15 mouse cellular contexts compared by ENCODE assay signal in the genomic region with DNA sequence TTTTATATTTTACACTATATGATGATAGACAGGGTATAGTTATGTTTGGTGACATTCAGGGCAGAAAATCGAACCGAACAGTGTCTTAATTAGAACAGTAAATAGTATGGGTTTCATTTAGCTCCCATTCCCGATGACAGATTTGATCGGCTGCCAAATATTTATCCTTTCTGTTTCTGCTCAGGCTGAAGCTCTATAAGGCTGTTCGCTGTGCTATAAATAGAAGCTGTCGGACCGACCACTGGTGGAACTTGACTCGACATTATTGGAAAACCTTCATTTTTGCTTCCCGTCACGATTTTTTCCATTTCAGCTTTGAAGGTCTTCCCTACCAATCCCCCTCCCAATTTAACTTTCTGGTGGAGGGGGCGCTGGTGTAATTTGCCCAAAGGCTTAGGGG.
DNase-seq lines count a peak whose midpoint lies in the region; ATAC-seq and TF ChIP-seq lines count a peak whose summit lies in the region.
"Had no signal": no experiment of that assay in that cellular context is flagged by ENCODE, and none has a peak within 500 bp of the region (broad histone marks: within the 10 kb centered on the region; RNA-seq: fewer than 3 reads in every experiment).

No protein-coding gene starts in this region.

- H3K9ac ChIP-seq in heart, embryonic 11.5 days (ENCODE audit: low read depth, low read length), result no peak overlapping the region
- no peak overlapping the region for H3K9ac ChIP-seq in lung, embryonic 14.5 days
- no peak overlapping the region for H3K9ac ChIP-seq in embryonic facial prominence, embryonic 14.5 days (ENCODE audit: low read depth, low read length)
- no peak overlapping the region for H3K9ac ChIP-seq in limb, embryonic 14.5 days (ENCODE audit: low read depth, low read length, severe bottlenecking)
- H3K9ac ChIP-seq: forebrain, embryonic 12.5 days had no signal

- H3K27me3 ChIP-seq in heart, embryonic 11.5 days (ENCODE audit: control insufficient read depth, insufficient read depth, low read length), result no peaks in the 10 kb centered on the region
- no peaks in the 10 kb centered on the region for H3K27me3 ChIP-seq in lung, embryonic 14.5 days (ENCODE audit: insufficient read depth, low read length)
- no peaks in the 10 kb centered on the region; the same call in 1 of the 2 replicates for H3K27me3 ChIP-seq in embryonic facial prominence, embryonic 14.5 days (replicated peaks; ENCODE audit: control insufficient read depth, insufficient read depth, low read length)
- no peaks in the 10 kb centered on the region for H3K27me3 ChIP-seq in limb, embryonic 14.5 days (ENCODE audit: control insufficient read depth, insufficient read depth, low read length)
- H3K27me3 ChIP-seq: forebrain, embryonic 12.5 days had no signal

- peaks cover 16% of the 10 kb centered on the region for H3K4me1 ChIP-seq in heart, embryonic 11.5 days (ENCODE audit: control insufficient read depth, insufficient read depth, low read length)
- 0 out of 2 replicates have a peak, but pooled peaks cover 2% of the 10 kb centered on the region for H3K4me1 ChIP-seq in lung, embryonic 14.5 days (ENCODE audit: insufficient read depth)
- H3K4me1 ChIP-seq in embryonic facial prominence, embryonic 14.5 days (ENCODE audit: control insufficient read depth, insufficient read depth, low read length), result peaks cover 28% of the 10 kb centered on the region
- peaks cover 49% of the 10 kb centered on the region for H3K4me1 ChIP-seq in limb, embryonic 14.5 days (ENCODE audit: control insufficient read depth, insufficient read depth, low read length)
- H3K4me1 ChIP-seq: forebrain, embryonic 12.5 days had no signal

- H3K9me3 ChIP-seq in heart, embryonic 11.5 days (replicated peaks; ENCODE audit: control insufficient read depth, low read length), result no peaks in the 10 kb centered on the region
- H3K9me3 ChIP-seq in lung, embryonic 14.5 days (ENCODE audit: low read depth, low read length), result no peaks in the 10 kb centered on the region
- H3K9me3 ChIP-seq in embryonic facial prominence, embryonic 14.5 days (ENCODE audit: control insufficient read depth, low read length), result no peaks in the 10 kb centered on the region
- H3K9me3 ChIP-seq in limb, embryonic 14.5 days (ENCODE audit: control insufficient read depth, low read length), result no peaks in the 10 kb centered on the region
- H3K9me3 ChIP-seq: forebrain, embryonic 12.5 days had no signal

- WGBS in heart, embryonic 11.5 days (ENCODE audit: insufficient replicate concordance), result 37% methylated on average over 11 of the region's 11 CpGs
- 26% methylated on average over 11 of the region's 11 CpGs for WGBS in lung, embryonic 14.5 days
- 28% methylated on average over 11 of the region's 11 CpGs for WGBS in embryonic facial prominence, embryonic 14.5 days
- 22% methylated on average over 11 of the region's 11 CpGs for WGBS in limb, embryonic 14.5 days

- H3K4me3 ChIP-seq in heart, embryonic 11.5 days (ENCODE audit: low read depth, low read length), result no peak overlapping the region
- H3K4me3 ChIP-seq in lung, embryonic 14.5 days (ENCODE audit: low read depth, low read length), result no peak overlapping the region
- 0 out of 2 replicates have a peak overlapping the region, but pooled peaks have one; percentile 3 for H3K4me3 ChIP-seq in embryonic facial prominence, embryonic 14.5 days (ENCODE audit: low read depth, low read length)
- no peak overlapping the region for H3K4me3 ChIP-seq in limb, embryonic 14.5 days (replicated peaks; ENCODE audit: low read length)
- H3K4me3 ChIP-seq: forebrain, embryonic 12.5 days had no signal

- H3K27ac ChIP-seq in heart, embryonic 11.5 days (ENCODE audit: low read depth, low read length), result no peak overlapping the region
- no peak overlapping the region for H3K27ac ChIP-seq in lung, embryonic 14.5 days (ENCODE audit: low read depth)
- H3K27ac ChIP-seq in embryonic facial prominence, embryonic 14.5 days (replicated peaks; ENCODE audit: low read depth, low read length), result no peak overlapping the region
- H3K27ac ChIP-seq in limb, embryonic 14.5 days (replicated peaks; ENCODE audit: low read depth, low read length), result no peak overlapping the region
- H3K27ac ChIP-seq: forebrain, embryonic 12.5 days had no signal

- peak overlapping the region; percentile 38 for H3K4me2 ChIP-seq in heart, embryonic 11.5 days
- peak overlapping the region; percentile 52 for H3K4me2 ChIP-seq in lung, embryonic 14.5 days
- H3K4me2 ChIP-seq in embryonic facial prominence, embryonic 14.5 days (ENCODE audit: low read depth, low read length), result peak overlapping the region; percentile 42
- H3K4me2 ChIP-seq in limb, embryonic 14.5 days (replicated peaks; ENCODE audit: low read depth, low read length, severe bottlenecking), result peak overlapping the region; percentile 23
- H3K4me2 ChIP-seq: forebrain, embryonic 12.5 days had no signal

- no peak for DNase-seq in heart, adult 9 months (ENCODE audit: low spot score in 2 of 2)
- DNase-seq in lung, embryonic 14.5 days, result peak; percentile 80
- no peak for DNase-seq in lung, postnatal 36 days
- peak; percentile 90 for DNase-seq in embryonic facial prominence, embryonic 14.5 days (ENCODE audit: low spot score)
- DNase-seq in limb, embryonic 14.5 days (ENCODE audit: low spot score), result peak; percentile 87
- no peak for DNase-seq in right cerebral cortex, postnatal 10 days (ENCODE audit: low spot score in 2 of 2)
- no peak for DNase-seq in right cerebral cortex, postnatal 36 days (ENCODE audit: low spot score in 2 of 2)
- DNase-seq: adrenal gland, adult 2 months; cerebellum, postnatal 36 days; gastrocnemius, postnatal 14 days; kidney, adult 18-20 months; layer of hippocampus, adult 9-11 months; liver had no signal

- TF ChIP-seq POLR2A in limb, embryonic 14.5 days (IDR thresholded peaks at IDR 0.05; ENCODE audit: borderline replicate concordance, extremely low read depth, insufficient read depth, insufficient read length), result no peak

- TF ChIP-seq CTCF in lung, embryonic 14.5 days (IDR thresholded peaks at IDR 0.05; ENCODE audit: low read depth), result no peak

- no peak for ATAC-seq in heart, embryonic 11.5 days (replicated peaks; ENCODE audit: insufficient number of reproducible peaks, low FRiP score, low TSS enrichment)
- 0 out of 2 replicates have a peak, but pooled peaks have one; percentile 41 for ATAC-seq in lung, embryonic 14.5 days (ENCODE audit: insufficient read depth)
- ATAC-seq in embryonic facial prominence, embryonic 14.5 days (ENCODE audit: low read depth), result 0 out of 2 replicates have a peak, but pooled peaks have one; percentile 30
- ATAC-seq in limb, embryonic 14.5 days (ENCODE audit: low FRiP score, low read depth), result 0 out of 2 replicates have a peak, but pooled peaks have one; percentile 66

- no peaks in the 10 kb centered on the region for H3K36me3 ChIP-seq in heart, embryonic 11.5 days (ENCODE audit: control insufficient read depth, insufficient read depth, low read length)
- no peaks in the 10 kb centered on the region for H3K36me3 ChIP-seq in lung, embryonic 14.5 days (ENCODE audit: insufficient read depth)
- no peaks in the 10 kb centered on the region for H3K36me3 ChIP-seq in embryonic facial prominence, embryonic 14.5 days (ENCODE audit: control insufficient read depth, insufficient read depth, low read length)
- no peaks in the 10 kb centered on the region for H3K36me3 ChIP-seq in limb, embryonic 14.5 days (ENCODE audit: control insufficient read depth, insufficient read depth, low read length)
- H3K36me3 ChIP-seq: forebrain, embryonic 12.5 days had no signal

Comparison
In these comparisons a context has a peak if more than half of its experiments do, and no peak if none do; other contexts are left out.
1. DNase-seq: peak in lung, embryonic 14.5 days (single experiment), embryonic facial prominence, embryonic 14.5 days (single experiment) and limb, embryonic 14.5 days (single experiment); none in heart, adult 9 months (0 of 2), lung, postnatal 36 days (single experiment), right cerebral cortex, postnatal 10 days (0 of 2) and right cerebral cortex, postnatal 36 days (0 of 2).
2. Peak in every context shown above with its lines, with median percentiles within 50 percentile points of each other: H3K4me2 ChIP-seq.